Mouse (Mus musculus) cerebellum, adult 2 months (tissue): ENCODE data around the gene Akap8.

Source experiments
- CTCF ChIP-seq: fragments of 200-500 bp; IDR thresholded peaks from 2 replicates; pipeline ENCODE4 v1.5.1; 2011; ENCODE audit warnings: low read depth, mild to moderate bottlenecking, control low read depth, low read length, moderate library complexity, borderline replicate concordance; ENCODE audit not compliant: insufficient read depth
- POLR2A ChIP-seq: fragments of 200-500 bp; IDR thresholded peaks from 2 replicates; pipeline ENCODE4 v1.6.1; 2011; ENCODE audit warnings: low read length, control low read depth, borderline replicate concordance; ENCODE audit not compliant: insufficient read depth

- TF ChIP-seq CTCF (no peak), POLR2A (no peak)
Observed at GRCm38 (mm10) chr17:32341102-32341501, 20.1 kb upstream of the Akap8 start.
